Mouse (Mus musculus) spleen, postnatal 36 days (tissue): ENCODE data around the gene Cux1.

Experiments used
- DNase-seq, 2 experiments: peaks; one replicate each; pipeline ENCODE4 v3.0.0; 2022; ENCODE audit warnings: low spot score in 2 of 2, mixed read lengths in 1 of 2

The Cux1 gene

DNA sequence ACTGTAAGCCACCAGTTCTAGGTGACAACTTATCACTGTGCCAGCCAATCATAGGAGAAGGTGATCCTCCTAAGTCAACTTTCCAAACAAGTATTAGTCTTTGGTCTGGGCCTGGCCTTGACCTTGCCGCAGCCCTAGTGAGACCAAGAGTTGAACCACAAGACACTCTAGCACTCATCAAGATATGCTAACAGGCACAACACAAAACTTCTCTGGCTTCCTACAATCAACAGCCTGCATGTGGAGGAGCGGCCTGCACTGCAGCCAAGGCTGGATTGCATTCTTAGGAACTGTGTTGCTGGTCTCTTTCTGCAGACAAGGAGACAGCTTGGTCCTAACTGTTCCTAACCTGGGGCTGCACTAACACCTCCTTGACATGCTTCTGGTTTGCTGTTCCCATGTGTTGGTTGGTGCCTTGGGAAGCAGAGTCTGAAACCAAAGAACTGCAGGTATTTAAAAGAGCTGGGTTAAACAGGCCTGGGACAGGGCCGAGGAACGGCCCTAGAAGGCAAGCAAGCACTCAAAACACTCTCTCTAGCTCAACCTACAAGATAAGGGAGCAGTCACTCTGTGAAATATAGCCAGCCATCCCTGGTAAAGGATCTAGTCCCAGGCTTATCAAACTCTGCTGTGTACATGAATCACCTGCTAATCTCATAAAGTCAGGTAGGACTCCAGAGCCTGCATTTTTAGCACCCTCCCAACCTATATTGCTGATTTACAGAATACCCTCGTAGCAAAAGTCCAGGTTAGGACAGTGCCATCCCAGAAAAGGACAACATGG is 27.0 kb downstream of the Cux1 start:
- DNase-seq = no peak

DNA sequence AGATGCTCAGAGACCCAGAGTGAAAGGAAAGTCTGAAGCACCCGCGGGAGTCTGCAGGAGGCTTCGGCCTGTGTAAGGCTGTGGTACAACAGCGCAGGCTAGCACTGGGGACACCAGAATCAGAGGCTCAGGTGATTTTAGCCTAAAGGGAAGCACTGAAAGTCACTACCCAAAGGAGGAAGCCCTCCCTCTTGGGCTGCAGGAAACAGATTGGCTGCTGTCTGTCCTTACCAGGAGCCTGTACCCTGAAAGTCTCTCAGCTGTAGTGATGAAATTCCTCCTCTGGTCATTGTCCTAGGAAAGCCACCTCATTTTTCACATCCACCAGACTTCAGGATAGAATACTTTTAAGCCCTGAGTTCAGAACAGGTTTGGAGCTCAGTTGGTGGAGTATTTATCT is 30.5 kb downstream of the Cux1 start:
- no peak for DNase-seq

DNA sequence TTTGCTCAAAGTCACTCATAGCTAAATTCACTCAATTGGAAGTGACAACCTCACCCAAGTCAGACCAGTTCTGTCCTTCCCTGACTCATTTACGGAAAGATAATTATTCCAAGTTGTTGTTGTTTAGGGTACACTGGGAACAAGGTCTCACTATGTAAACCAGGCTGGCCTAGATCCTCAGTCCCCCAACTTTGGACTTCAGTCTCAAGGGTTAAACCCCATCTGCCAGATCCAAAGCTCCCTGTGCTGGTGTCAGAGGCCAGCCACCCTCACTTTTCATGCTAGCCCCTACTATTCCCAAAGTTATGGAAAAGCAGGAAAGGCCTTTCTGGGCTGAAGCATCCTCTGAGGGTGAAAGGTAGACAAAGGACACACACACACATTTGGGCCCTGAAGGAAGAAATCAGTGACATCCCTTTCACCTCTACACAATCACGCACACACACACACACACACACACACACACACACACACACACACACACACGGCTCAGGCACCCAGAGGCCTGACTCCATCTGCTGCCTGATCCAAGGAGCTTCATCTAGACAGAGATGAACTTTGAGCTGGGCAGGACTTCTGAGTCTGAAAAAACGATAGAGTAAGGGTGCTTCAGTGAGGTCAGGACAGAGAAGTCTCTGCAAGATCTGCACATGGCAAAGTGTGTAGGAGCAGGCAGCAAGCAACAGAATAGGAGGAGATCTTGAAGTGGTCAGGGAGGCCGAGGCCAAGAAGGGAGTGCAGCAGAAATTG is 31.1 kb downstream of the Cux1 start:
- no peak for DNase-seq

- DNase-seq = no peak
Measured at GRCm38 (mm10) chr5:136535204-136535603, 32.1 kb downstream of the Cux1 start.

- no peak for DNase-seq
Measured at GRCm38 (mm10) chr5:136533371-136534276, 33.7 kb downstream of the Cux1 start.

DNA sequence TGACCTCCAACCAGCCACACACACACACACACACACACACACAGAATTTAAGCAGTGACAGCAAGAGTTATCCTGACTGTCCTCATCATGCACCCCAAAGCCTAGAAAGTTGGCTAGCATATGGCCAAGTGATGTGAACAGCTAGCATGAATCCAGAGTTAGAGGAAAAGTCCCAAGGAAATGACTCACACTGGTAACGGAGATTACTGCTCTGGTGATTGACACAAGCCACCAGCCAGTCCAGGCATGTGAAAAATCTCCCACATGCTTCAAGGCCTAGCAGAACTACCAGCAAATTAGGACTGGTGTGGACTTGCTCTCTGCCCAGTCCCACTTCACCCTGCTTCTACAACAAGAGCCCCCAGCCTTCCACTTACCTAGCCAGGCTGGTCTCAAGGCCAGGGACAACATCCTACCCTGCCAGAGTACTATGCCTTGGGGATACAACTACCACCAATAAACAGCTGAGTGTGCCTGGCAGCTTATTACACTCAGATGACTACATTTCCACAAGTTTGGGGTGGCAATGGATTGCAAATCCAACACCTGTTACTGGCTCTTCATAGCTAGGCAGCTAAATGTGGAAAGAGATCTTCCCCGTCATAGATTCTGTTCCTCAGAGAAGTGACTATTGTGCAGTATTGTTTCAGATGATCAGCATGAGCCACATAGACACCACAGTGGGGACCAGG is 35.5 kb downstream of the Cux1 start:
- DNase-seq = no peak

GRCm38 (mm10) chr5:136530931-136531330 is 36.4 kb downstream of the Cux1 start:
- no peak for DNase-seq

- DNase-seq = no peak
Measured at GRCm38 (mm10) chr5:136529165-136529564, 38.1 kb downstream of the Cux1 start.

GRCm38 (mm10) chr5:136527871-136528270 is 39.4 kb downstream of the Cux1 start:
- no peak for DNase-seq

DNA sequence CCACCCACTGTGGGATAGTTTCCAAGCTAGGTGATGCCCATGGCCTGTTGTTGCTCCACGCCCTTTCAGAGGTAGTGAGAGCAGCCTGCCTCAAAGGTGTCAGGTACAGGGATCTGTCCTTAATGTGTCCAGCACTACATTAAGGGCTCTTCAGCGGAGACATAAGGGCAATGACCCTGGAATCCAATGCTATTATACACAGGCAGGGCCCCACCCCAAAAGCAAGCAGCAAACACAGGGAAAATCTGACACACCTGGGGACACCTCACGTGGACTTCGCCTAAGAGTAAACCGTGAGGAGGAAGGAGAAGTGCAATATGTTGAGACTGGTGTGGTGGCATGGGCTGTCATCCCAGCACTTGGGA is 40.8 kb downstream of the Cux1 start:
- no peak for DNase-seq

DNA sequence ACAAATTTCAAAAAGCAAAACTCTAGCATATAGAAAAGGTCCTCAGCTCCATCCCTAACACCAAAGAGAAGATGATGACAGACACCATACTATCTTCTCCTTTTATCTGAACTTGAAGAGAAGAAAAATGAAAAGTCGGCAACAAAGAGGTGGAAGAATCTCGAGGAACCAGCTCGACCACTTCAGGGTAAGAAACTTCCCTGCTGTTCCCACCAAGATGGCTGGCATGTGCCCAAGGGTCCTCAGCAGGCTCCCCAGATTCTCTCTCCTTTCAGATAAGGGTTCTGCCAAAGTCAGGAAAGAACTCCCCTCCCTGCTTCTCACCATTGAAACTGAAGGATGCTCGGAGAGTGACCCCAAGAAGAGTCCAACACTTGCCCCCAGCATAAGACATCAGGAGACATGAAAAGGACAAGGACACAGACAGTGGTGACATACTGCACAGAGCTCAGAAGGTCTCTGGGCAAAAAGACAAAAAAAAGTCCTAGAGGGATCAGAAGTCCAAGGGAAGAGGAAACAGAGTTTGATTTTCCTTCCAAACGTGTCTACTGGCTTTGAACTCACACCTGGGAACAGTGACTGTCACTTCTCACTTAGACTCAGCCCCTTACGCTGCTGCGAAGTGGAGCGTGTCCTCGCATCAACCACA is 41.3 kb downstream of the Cux1 start:
- DNase-seq = no peak

GRCm38 (mm10) chr5:136522843-136523463 is 44.3 kb downstream of the Cux1 start:
- DNase-seq = no peak

- peak; percentile 56 to 57 for DNase-seq
Measured at GRCm38 (mm10) chr5:136521656-136522055, 45.6 kb downstream of the Cux1 start.

GRCm38 (mm10) chr5:136518648-136519437 is 48.4 kb downstream of the Cux1 start:
- DNase-seq = no peak

GRCm38 (mm10) chr5:136517510-136517909 is 49.8 kb downstream of the Cux1 start:
- DNase-seq = no peak

DNA sequence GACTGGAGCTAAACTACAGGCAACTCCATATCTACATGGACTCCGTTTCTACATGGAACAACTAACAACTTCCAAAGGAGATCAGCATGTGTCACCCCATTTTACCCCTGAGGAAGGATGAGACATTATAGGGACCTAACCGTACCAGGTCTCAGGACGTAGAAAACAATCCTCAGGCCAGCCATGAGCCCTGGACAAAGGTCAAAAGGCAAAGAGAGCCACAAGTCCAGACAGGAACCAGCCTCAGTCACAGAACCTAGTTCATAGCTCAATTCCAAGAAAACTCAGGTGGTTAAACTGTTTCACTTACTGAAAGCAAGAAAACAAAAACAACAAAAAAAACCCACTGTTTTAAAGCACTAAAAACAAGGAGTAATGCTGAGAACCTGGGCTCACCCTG is 50.7 kb downstream of the Cux1 start:
- DNase-seq = no peak

DNA sequence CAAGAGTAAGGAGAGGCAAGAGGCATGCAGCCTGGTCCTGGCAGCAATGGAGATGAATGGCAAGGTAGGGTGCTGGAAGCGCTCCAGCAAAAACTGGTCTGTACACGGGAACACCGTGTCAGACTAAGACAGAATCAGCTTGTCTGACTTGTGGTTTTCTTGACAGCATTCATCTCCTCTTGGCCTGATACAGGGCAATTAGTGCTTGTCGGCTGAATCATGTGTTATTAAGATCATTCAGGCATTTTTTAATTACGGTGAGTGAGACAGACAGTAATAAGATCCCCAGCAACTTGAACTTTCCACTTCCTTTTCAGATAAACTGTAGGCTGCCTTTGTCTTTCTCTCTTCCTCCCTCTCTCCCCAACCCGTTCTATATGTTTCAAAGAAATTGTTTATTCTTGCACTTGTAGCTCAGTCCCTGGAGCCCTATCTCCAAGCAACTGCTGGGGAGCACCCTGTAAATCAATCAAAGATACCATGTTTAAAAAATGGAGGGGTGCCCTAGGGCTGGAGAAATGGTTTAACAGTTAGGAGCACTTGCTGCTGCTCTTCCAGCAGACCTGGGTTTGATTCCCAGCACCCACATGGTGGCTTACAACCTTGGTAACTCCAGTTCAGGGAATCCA is 53.1 kb downstream of the Cux1 start:
- DNase-seq = no peak

DNA sequence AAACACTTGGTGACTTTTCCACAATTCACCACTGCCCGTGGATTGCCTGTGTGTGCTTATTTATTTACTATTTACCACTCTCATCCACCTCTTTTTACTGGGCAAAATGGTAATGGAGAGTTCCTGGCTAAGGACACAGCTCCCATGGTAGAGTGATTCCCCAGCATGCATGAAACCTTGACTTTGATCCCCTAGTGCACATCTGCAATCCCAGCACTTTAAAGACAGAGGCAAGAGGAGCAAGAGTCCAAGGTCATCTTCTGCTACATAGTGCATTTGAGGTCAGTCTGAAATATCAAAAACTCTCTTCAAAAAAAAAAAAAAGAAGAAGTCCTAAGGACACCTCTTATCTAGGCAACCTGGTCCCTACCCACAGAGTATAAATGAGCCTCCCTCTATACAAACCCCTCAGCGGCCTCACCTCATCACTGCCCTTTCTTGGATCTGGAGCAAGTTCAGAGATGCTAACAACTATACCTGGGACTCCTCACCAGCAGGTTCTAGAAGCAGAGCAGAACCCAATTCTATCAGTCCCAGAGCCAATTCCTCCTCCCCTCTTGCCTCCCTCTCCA is 55.1 kb downstream of the Cux1 start:
- no peak for DNase-seq

DNA sequence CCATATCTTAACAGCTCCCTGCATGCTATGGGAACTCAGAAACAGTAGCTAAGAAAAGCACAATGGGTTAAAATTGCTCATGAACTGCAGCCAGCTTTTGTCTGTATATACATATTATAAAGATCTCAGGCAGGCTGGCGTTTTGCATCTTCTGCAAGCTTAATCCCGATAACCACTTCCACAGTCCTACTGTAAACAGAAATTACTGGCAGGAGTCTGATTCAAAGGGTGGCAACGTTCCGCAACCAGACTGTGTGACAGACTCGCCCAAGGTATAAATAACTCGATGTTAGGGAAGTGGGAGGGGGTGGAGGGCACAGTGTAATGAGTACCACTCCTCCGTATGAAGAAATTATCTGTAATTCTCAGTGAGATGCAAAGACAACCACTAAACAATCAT is 55.9 kb downstream of the Cux1 start:
- DNase-seq = no peak
